ENCODE assay signal across 8 mouse cellular contexts in the genomic region with DNA sequence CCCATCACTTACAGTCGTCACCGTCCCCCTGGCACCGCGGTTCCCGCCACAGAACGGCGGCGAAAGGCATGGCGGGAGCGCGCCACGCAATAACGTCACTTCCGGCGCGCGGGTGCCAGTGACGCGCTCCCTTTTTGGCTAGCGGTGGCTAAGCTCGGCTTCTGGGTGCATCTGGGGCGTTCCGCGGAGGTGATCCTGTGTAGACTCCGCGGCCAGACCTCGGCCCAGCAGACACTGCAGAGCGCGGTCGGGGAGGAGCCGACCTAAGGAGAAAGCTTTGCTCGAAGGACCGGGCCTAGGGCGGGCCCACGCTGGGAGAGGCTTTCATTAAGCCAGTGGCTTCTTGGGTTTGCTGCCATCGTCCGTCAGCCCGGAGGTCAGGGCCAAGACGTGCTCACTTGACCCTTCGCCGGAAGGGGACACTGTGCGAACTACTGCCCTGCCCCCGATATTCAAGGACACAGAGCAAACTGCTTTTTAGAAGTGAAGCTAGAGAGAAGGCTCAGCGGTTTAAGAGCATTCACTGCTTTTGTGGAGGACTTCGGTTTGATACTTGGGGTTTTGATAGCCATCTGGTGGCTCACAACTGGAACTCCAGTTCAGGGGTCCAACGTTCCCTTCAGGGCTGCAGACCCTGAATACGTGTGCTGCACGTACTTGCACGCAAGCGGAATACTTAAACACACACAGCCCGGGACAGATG. TPM values are rescaled to one million over a fixed set of nuclear protein-coding genes. Genes with fewer than 3 reads are reported as not detected.
A peak's percentile ranks its signal among the peaks of the same experiment; 100 is the strongest.
DNase-seq lines count a peak whose midpoint lies in the region; ATAC-seq and TF ChIP-seq lines count a peak whose summit lies in the region.

A gene (minus strand): TSS at position 65 of the 703 bp plus-strand sequence.

- H3K36me3 ChIP-seq in ES-E14 (ENCODE audit: control insufficient read depth, insufficient read depth, low read length, poor library complexity, severe bottlenecking): peaks cover 7% of the 10 kb centered on the region
- no peaks in the 10 kb centered on the region; the same call in 1 of the 2 replicates for H3K36me3 ChIP-seq in forebrain, embryonic 16.5 days (ENCODE audit: control insufficient read depth, insufficient read depth)
- peaks cover 18% of the 10 kb centered on the region for H3K36me3 ChIP-seq in lung, embryonic 14.5 days (ENCODE audit: insufficient read depth)

- H3K27ac ChIP-seq in ES-E14 (ENCODE audit: insufficient read depth, low read depth, low read length, poor library complexity, severe bottlenecking): peak within 1 kb of the TSS; percentile 87
- H3K27ac ChIP-seq in forebrain, embryonic 16.5 days (ENCODE audit: low read length): peak within 1 kb of the TSS; percentile 96
- H3K27ac ChIP-seq in lung, embryonic 14.5 days (ENCODE audit: low read depth): peak within 1 kb of the TSS; percentile 99

- peak within 1 kb of the TSS; percentile 97 for H3K4me2 ChIP-seq in forebrain, embryonic 16.5 days (ENCODE audit: low read length)
- peak within 1 kb of the TSS; percentile 89 for H3K4me2 ChIP-seq in lung, embryonic 14.5 days

- TF ChIP-seq CTCF in lung, embryonic 14.5 days (IDR thresholded peaks at IDR 0.05; ENCODE audit: low read depth): peak; percentile 59

- peak within 1 kb of the TSS; percentile 81 to 83 for H3K4me3 ChIP-seq in ES-E14 (ENCODE audit: insufficient read depth in 1 of 2, low read depth in 1 of 2, low read length in 2 of 2, poor library complexity in 1 of 2, severe bottlenecking in 1 of 2)
- peak within 1 kb of the TSS; percentile 78 for H3K4me3 ChIP-seq in forebrain, embryonic 16.5 days (replicated peaks; ENCODE audit: low read length)
- peak within 1 kb of the TSS; percentile 79 for H3K4me3 ChIP-seq in lung, embryonic 14.5 days (ENCODE audit: low read depth, low read length)

- no peaks in the 10 kb centered on the region for H3K9me3 ChIP-seq in ES-E14 (ENCODE audit: control insufficient read depth, insufficient read depth, low read depth, low read length)
- no peaks in the 10 kb centered on the region for H3K9me3 ChIP-seq in forebrain, embryonic 16.5 days (ENCODE audit: control insufficient read depth, low read length)
- H3K9me3 ChIP-seq in lung, embryonic 14.5 days (ENCODE audit: low read depth, low read length): no peaks in the 10 kb centered on the region

- peaks cover 0 to 2% of the 10 kb centered on the region in 2 experiments; a peak in 1 of 4 replicates for H3K4me1 ChIP-seq in ES-E14 (ENCODE audit: control insufficient read depth in 2 of 2, insufficient read depth in 2 of 2, low read length in 2 of 2, poor library complexity in 1 of 2)
- peaks cover 18% of the 10 kb centered on the region for H3K4me1 ChIP-seq in forebrain, embryonic 16.5 days (replicated peaks; ENCODE audit: control insufficient read depth, insufficient read depth, low read length)
- H3K4me1 ChIP-seq in lung, embryonic 14.5 days (ENCODE audit: insufficient read depth): no peaks in the 10 kb centered on the region

- no peaks in the 10 kb centered on the region for H3K27me3 ChIP-seq in forebrain, embryonic 16.5 days (replicated peaks; ENCODE audit: control insufficient read depth, insufficient read depth, low read length)
- no peaks in the 10 kb centered on the region for H3K27me3 ChIP-seq in lung, embryonic 14.5 days (ENCODE audit: insufficient read depth, low read length)

- WGBS in forebrain, embryonic 16.5 days: under 1% methylated on average over 51 of the region's 51 CpGs
- under 1% methylated on average over 51 of the region's 51 CpGs for WGBS in lung, embryonic 14.5 days

- peak within 1 kb of the TSS; percentile 93 for H3K9ac ChIP-seq in ES-E14 (ENCODE audit: insufficient read depth, low read depth, low read length, poor library complexity, severe bottlenecking)
- peak within 1 kb of the TSS; percentile 96 for H3K9ac ChIP-seq in forebrain, embryonic 16.5 days (replicated peaks; ENCODE audit: low read depth, low read length)
- peak within 1 kb of the TSS; percentile 91 for H3K9ac ChIP-seq in lung, embryonic 14.5 days

- ATAC-seq in forebrain, embryonic 16.5 days: peak; percentile 96
- ATAC-seq in lung, embryonic 14.5 days (ENCODE audit: insufficient read depth): peak; percentile 95
- ATAC-seq in neutrophil, adult 5-6 weeks (ENCODE audit: extremely low read depth, insufficient number of reproducible peaks, low FRiP score, poor library complexity, severe bottlenecking): peak; percentile 95

- DNase-seq in ES-E14 (ENCODE audit: low read depth, low spot score): peak; percentile 75
- DNase-seq in cerebellum, adult 11-12 months: peak; percentile 92
- peak; percentile 96 to 97 for DNase-seq in heart, postnatal 36 days
- peak; percentile 84 to 92 for DNase-seq in layer of hippocampus, adult 8-10 months (ENCODE audit: low spot score in 2 of 2)
- DNase-seq in lung, embryonic 14.5 days: peak; percentile 98
- peak; percentile 88 for DNase-seq in testis, postnatal 14 days (ENCODE audit: low spot score)

- in situ Hi-C loops in ES-E14 (cut with MboI; ENCODE audit: low sequenced_read_pairs in 2 of 2, unreplicated experiment in 2 of 2): no loop called here

- intact Hi-C loops in heart, postnatal 36 days (cut with DNase I): loop anchor here (1.0 to 10.0 kb wide), 3 partner anchors 21 to 563 kb away; a partner anchor contains a TSS

TF ChIP-seq in ES-E14, 5 proteins besides CTCF, POLR2A, EP300 and RAD21:
- no peak for TF ChIP-seq MAFK (IDR thresholded peaks at IDR 0.05; ENCODE audit: insufficient read depth, low read depth, low read length)
- no peak for TF ChIP-seq ZNF384 (IDR thresholded peaks at IDR 0.05; ENCODE audit: low read depth, low read length)
- peak; percentile 17; the same call in 1 of the 2 replicates for TF ChIP-seq ZC3H11A (IDR thresholded peaks at IDR 0.05; ENCODE audit: borderline replicate concordance, low read depth, low read length)
- no peak for TF ChIP-seq CHD2 (IDR thresholded peaks at IDR 0.05; ENCODE audit: low read depth, low read length)
- TF ChIP-seq HCFC1 (IDR thresholded peaks at IDR 0.05; ENCODE audit: borderline replicate concordance, insufficient read depth, low read length): peak; percentile 81

RNA-seq across cellular contexts. Expression of the gene that starts here (rescaled TPM):
- total RNA-seq in ES-E14 (2012; rRNA removed): 51.1 and 71.7 TPM in 2 replicates
- polyA plus RNA-seq in forebrain, embryonic 16.5 days (2015; fragmentation: Nextera tagmentation; extraction: Ambion mirVana): 67.2 and 79.4 TPM in 2 replicates
- total RNA-seq in heart, postnatal 36 days (2021): 1 to 10 TPM; 5.7 to 7.2 TPM
- total RNA-seq in layer of hippocampus, adult 8-10 months (2022): 1 to 10 TPM; 2.8 to 5.5 (median 4.3) TPM
- polyA plus RNA-seq in lung, embryonic 14.5 days (2014; fragmentation: Nextera tagmentation; extraction: Ambion mirVana): 144 and 148 TPM in 2 replicates
- total RNA-seq in neutrophil, adult 5-6 weeks (2017): 6.8 and 7.1 TPM in 2 replicates

Comparison
In these comparisons a context has a peak if more than half of its experiments do, and no peak if none do; other contexts are left out.
1. Peak in every context shown above with its lines: DNase-seq, ATAC-seq, H3K4me3 ChIP-seq and H3K27ac ChIP-seq.